Comparison of ENCODE assay signal across 11 mouse cellular contexts in genomic region chr2:150687871-150688540, GRCm38 (mm10). TPM values are rescaled to one million over a fixed set of nuclear protein-coding genes. Genes with fewer than 3 reads are reported as not detected.
DNase-seq lines count a peak whose midpoint lies in the region; ATAC-seq lines count a peak whose summit lies in the region.
"Had no signal": no experiment of that assay in that cellular context is flagged by ENCODE, and none has a peak within 500 bp of the region (broad histone marks: within the 10 kb centered on the region; RNA-seq: fewer than 3 reads in every experiment).

No protein-coding gene starts in this region.

- H3K9ac ChIP-seq in heart, embryonic 13.5 days, result peak overlapping the region; percentile 62
- peak overlapping the region; percentile 58; the same call in 1 of the 2 replicates for H3K9ac ChIP-seq in embryonic facial prominence, embryonic 13.5 days
- H3K9ac ChIP-seq in intestine, embryonic 15.5 days, result peak overlapping the region; percentile 26; the same call in 1 of the 2 replicates
- H3K9ac ChIP-seq in neural tube, embryonic 11.5 days (ENCODE audit: low read length), result 0 out of 2 replicates have a peak overlapping the region, but pooled peaks have one; percentile 15

- intact Hi-C loops in heart, postnatal 36 days (cut with DNase I), result no loop called here

- H3K4me2 ChIP-seq in heart, embryonic 13.5 days, result peak overlapping the region; percentile 79
- H3K4me2 ChIP-seq in embryonic facial prominence, embryonic 13.5 days, result peak overlapping the region; percentile 73
- peak overlapping the region; percentile 73 for H3K4me2 ChIP-seq in intestine, embryonic 15.5 days (replicated peaks)
- H3K4me2 ChIP-seq in neural tube, embryonic 11.5 days (ENCODE audit: low read depth), result peak overlapping the region; percentile 56

- H3K4me3 ChIP-seq in heart, embryonic 13.5 days, result peak overlapping the region; percentile 55
- peak overlapping the region; percentile 44 for H3K4me3 ChIP-seq in embryonic facial prominence, embryonic 13.5 days
- H3K4me3 ChIP-seq in intestine, embryonic 15.5 days (replicated peaks), result peak overlapping the region; percentile 34
- peak overlapping the region; percentile 34 for H3K4me3 ChIP-seq in neural tube, embryonic 11.5 days (ENCODE audit: low read depth, low read length)

- peaks cover 87% of the 10 kb centered on the region for H3K27me3 ChIP-seq in heart, embryonic 13.5 days (replicated peaks)
- H3K27me3 ChIP-seq in embryonic facial prominence, embryonic 13.5 days, result peaks cover 80% of the 10 kb centered on the region
- peaks cover 57% of the 10 kb centered on the region for H3K27me3 ChIP-seq in intestine, embryonic 15.5 days (replicated peaks)
- H3K27me3 ChIP-seq in neural tube, embryonic 11.5 days (ENCODE audit: control insufficient read depth, insufficient read depth, low read length), result peaks cover 56% of the 10 kb centered on the region

- no peaks in the 10 kb centered on the region for H3K36me3 ChIP-seq in heart, embryonic 13.5 days
- no peaks in the 10 kb centered on the region for H3K36me3 ChIP-seq in embryonic facial prominence, embryonic 13.5 days
- no peaks in the 10 kb centered on the region for H3K36me3 ChIP-seq in intestine, embryonic 15.5 days
- no peaks in the 10 kb centered on the region for H3K36me3 ChIP-seq in neural tube, embryonic 11.5 days (ENCODE audit: control insufficient read depth, insufficient read depth, low read length)

- peaks cover 13% of the 10 kb centered on the region for H3K4me1 ChIP-seq in heart, embryonic 13.5 days
- H3K4me1 ChIP-seq in embryonic facial prominence, embryonic 13.5 days, result peaks cover 12% of the 10 kb centered on the region; the same call in 1 of the 2 replicates
- 0 out of 2 replicates have a peak, but pooled peaks cover 5% of the 10 kb centered on the region for H3K4me1 ChIP-seq in intestine, embryonic 15.5 days (replicated peaks)
- no peaks in the 10 kb centered on the region for H3K4me1 ChIP-seq in neural tube, embryonic 11.5 days (ENCODE audit: control insufficient read depth, insufficient read depth, low read length)

- 2% methylated on average over 23 of the region's 23 CpGs for WGBS in heart, embryonic 13.5 days
- 5% methylated on average over 23 of the region's 23 CpGs for WGBS in embryonic facial prominence, embryonic 13.5 days
- WGBS in intestine, embryonic 15.5 days, result 5% methylated on average over 23 of the region's 23 CpGs
- 4% methylated on average over 23 of the region's 23 CpGs for WGBS in neural tube, embryonic 11.5 days

- no peak for DNase-seq in heart, postnatal 36 days
- DNase-seq in neural tube, embryonic 11.5 days (ENCODE audit: low spot score), result peak; percentile 16
- DNase-seq in spleen, adult 12 weeks (ENCODE audit: low spot score), result no peak
- no peak for DNase-seq in gastrocnemius, adult 18-20 months (ENCODE audit: low spot score)

- no peaks in the 10 kb centered on the region for H3K9me3 ChIP-seq in heart, embryonic 13.5 days
- H3K9me3 ChIP-seq in embryonic facial prominence, embryonic 13.5 days, result no peaks in the 10 kb centered on the region
- no peaks in the 10 kb centered on the region for H3K9me3 ChIP-seq in intestine, embryonic 15.5 days
- no peaks in the 10 kb centered on the region for H3K9me3 ChIP-seq in neural tube, embryonic 11.5 days (ENCODE audit: control insufficient read depth, low read length)

- no peak for ATAC-seq in heart, embryonic 13.5 days (ENCODE audit: extremely low read depth, insufficient number of reproducible peaks, low FRiP score, low TSS enrichment)
- ATAC-seq in embryonic facial prominence, embryonic 13.5 days (ENCODE audit: insufficient number of reproducible peaks, insufficient read depth, low FRiP score, low TSS enrichment, low read depth), result no peak
- peak; percentile 10; the same call in 1 of the 2 replicates for ATAC-seq in intestine, embryonic 15.5 days
- ATAC-seq in neural tube, embryonic 11.5 days (ENCODE audit: insufficient read depth, low FRiP score, low TSS enrichment), result no peak
- no peak for ATAC-seq in inflammation-experienced regulatory T-cells, adult 6 months

- no peak overlapping the region for H3K27ac ChIP-seq in heart, embryonic 13.5 days (replicated peaks)
- H3K27ac ChIP-seq in embryonic facial prominence, embryonic 13.5 days, result no peak overlapping the region
- no peak overlapping the region for H3K27ac ChIP-seq in intestine, embryonic 15.5 days
- H3K27ac ChIP-seq in neural tube, embryonic 11.5 days (ENCODE audit: low read depth, low read length), result no peak overlapping the region

RNA-seq across cellular contexts. Expression of gene Vsx1, which starts 1.2 kb away (rescaled TPM):
- polyA plus RNA-seq in heart, embryonic 13.5 days (2015; fragmentation: Nextera tagmentation; extraction: Ambion mirVana), result not detected in 2 replicates
- not detected for total RNA-seq in heart, postnatal 36 days (2021)
- not detected in 2 replicates for polyA plus RNA-seq in embryonic facial prominence, embryonic 13.5 days (2015; fragmentation: Nextera tagmentation; extraction: Ambion mirVana)
- polyA plus RNA-seq in intestine, embryonic 15.5 days (2015; fragmentation: Nextera tagmentation; extraction: Ambion mirVana), result not detected in 2 replicates
- polyA plus RNA-seq in neural tube, embryonic 11.5 days (2014; fragmentation: Nextera tagmentation; extraction: Ambion mirVana), result 0.91 and 0.99 TPM in 2 replicates
- polyA plus RNA-seq in inflammation-experienced regulatory T-cells, adult 6 months (2017; shearing (Covaris generic)), result not detected
- not detected for total RNA-seq in gastrocnemius, adult 18-20 months (2021)
- total RNA-seq: CH12.LX had no signal
- polyA plus RNA-seq: gonadal fat pad, adult 2 months; thymus, postnatal 0 days had no signal

RNA-seq across cellular contexts. Expression of gene Acss1, which starts 19.7 kb away (rescaled TPM):
- polyA plus RNA-seq in heart, embryonic 13.5 days (2015; fragmentation: Nextera tagmentation; extraction: Ambion mirVana), result 7.6 and 8.4 TPM in 2 replicates
- 100 to 1,000 TPM; 257 to 310 TPM for total RNA-seq in heart, postnatal 36 days (2021)
- 5.3 and 5.8 TPM in 2 replicates for polyA plus RNA-seq in embryonic facial prominence, embryonic 13.5 days (2015; fragmentation: Nextera tagmentation; extraction: Ambion mirVana)
- 20.4 and 24.6 TPM in 2 replicates for polyA plus RNA-seq in intestine, embryonic 15.5 days (2015; fragmentation: Nextera tagmentation; extraction: Ambion mirVana)
- 18.4 and 21.5 TPM in 2 replicates for polyA plus RNA-seq in neural tube, embryonic 11.5 days (2014; fragmentation: Nextera tagmentation; extraction: Ambion mirVana)
- 10 to 100 TPM in 2 of 3 experiments, 1 to 10 TPM in 1; 7.4 to 18.7 (median 13.7) TPM for polyA plus RNA-seq in inflammation-experienced regulatory T-cells, adult 6 months (2017; shearing (Covaris generic))
- total RNA-seq in gastrocnemius, adult 18-20 months (2021), result 10 to 100 TPM; 19.9 to 26.2 TPM
